Comparison of ENCODE assay signal across 13 mouse cellular contexts in genomic region chr12:73500689-73501326, GRCm38 (mm10). TPM values are rescaled to one million over a fixed set of nuclear protein-coding genes. Genes with fewer than 3 reads are reported as not detected.
A peak's percentile ranks its signal among the peaks of the same experiment; 100 is the strongest.
DNase-seq lines count a peak whose midpoint lies in the region; ATAC-seq lines count a peak whose summit lies in the region.
"Had no signal": no experiment of that assay in that cellular context is flagged by ENCODE, and none has a peak within 500 bp of the region (broad histone marks: within the 10 kb centered on the region; RNA-seq: fewer than 3 reads in every experiment).

No protein-coding gene starts in this region.

- no peaks in the 10 kb centered on the region for H3K36me3 ChIP-seq in forebrain, embryonic 15.5 days
- no peaks in the 10 kb centered on the region for H3K36me3 ChIP-seq in forebrain, embryonic 10.5 days (replicated peaks)
- no peaks in the 10 kb centered on the region for H3K36me3 ChIP-seq in hindbrain, embryonic 16.5 days (ENCODE audit: control insufficient read depth, insufficient read depth, low read length)
- H3K36me3 ChIP-seq in hindbrain, embryonic 11.5 days (ENCODE audit: control insufficient read depth, insufficient read depth, low read length), result no peaks in the 10 kb centered on the region
- H3K36me3 ChIP-seq in midbrain, embryonic 14.5 days (ENCODE audit: control insufficient read depth, insufficient read depth, low read length), result no peaks in the 10 kb centered on the region
- no peaks in the 10 kb centered on the region for H3K36me3 ChIP-seq in midbrain, embryonic 16.5 days (ENCODE audit: control insufficient read depth, insufficient read depth, low read length)
- no peaks in the 10 kb centered on the region for H3K36me3 ChIP-seq in limb, embryonic 13.5 days
- H3K36me3 ChIP-seq: embryonic facial prominence, embryonic 13.5 days; heart, embryonic 15.5 days; liver, embryonic 12.5 days had no signal

- 0 out of 2 replicates have a peak, but pooled peaks have one; percentile 26 for ATAC-seq in forebrain, embryonic 15.5 days (replicated peaks)
- ATAC-seq in hindbrain, embryonic 16.5 days, result 0 out of 2 replicates have a peak, but pooled peaks have one; percentile 27
- ATAC-seq in hindbrain, embryonic 11.5 days (ENCODE audit: low FRiP score), result no peak
- no peak for ATAC-seq in midbrain, embryonic 14.5 days (ENCODE audit: low FRiP score, low TSS enrichment)
- no peak for ATAC-seq in midbrain, embryonic 16.5 days
- peak; percentile 71 for ATAC-seq in limb, embryonic 13.5 days (ENCODE audit: low FRiP score, low read depth)
- ATAC-seq in cerebellum, adult (ENCODE audit: insufficient number of reproducible peaks, low FRiP score, low TSS enrichment), result no peak
- ATAC-seq: liver, embryonic 12.5 days had no signal

- H3K9me3 ChIP-seq in forebrain, embryonic 15.5 days, result no peaks in the 10 kb centered on the region
- H3K9me3 ChIP-seq in forebrain, embryonic 10.5 days, result no peaks in the 10 kb centered on the region
- H3K9me3 ChIP-seq in hindbrain, embryonic 16.5 days (ENCODE audit: control insufficient read depth, low read length), result no peaks in the 10 kb centered on the region
- no peaks in the 10 kb centered on the region for H3K9me3 ChIP-seq in hindbrain, embryonic 11.5 days (ENCODE audit: control insufficient read depth, low read length)
- no peaks in the 10 kb centered on the region for H3K9me3 ChIP-seq in midbrain, embryonic 14.5 days (ENCODE audit: control insufficient read depth, low read length)
- no peaks in the 10 kb centered on the region for H3K9me3 ChIP-seq in midbrain, embryonic 16.5 days (replicated peaks; ENCODE audit: control insufficient read depth, low read length, poor library complexity, severe bottlenecking)
- H3K9me3 ChIP-seq in limb, embryonic 13.5 days, result no peaks in the 10 kb centered on the region
- H3K9me3 ChIP-seq: embryonic facial prominence, embryonic 13.5 days; heart, embryonic 15.5 days; liver, embryonic 12.5 days had no signal

- no peaks in the 10 kb centered on the region for H3K27me3 ChIP-seq in forebrain, embryonic 15.5 days
- no peaks in the 10 kb centered on the region for H3K27me3 ChIP-seq in forebrain, embryonic 10.5 days (ENCODE audit: poor library complexity, severe bottlenecking)
- H3K27me3 ChIP-seq in hindbrain, embryonic 16.5 days (replicated peaks; ENCODE audit: control insufficient read depth, insufficient read depth, low read length), result no peaks in the 10 kb centered on the region
- no peaks in the 10 kb centered on the region for H3K27me3 ChIP-seq in hindbrain, embryonic 11.5 days (ENCODE audit: control insufficient read depth, insufficient read depth, low read length)
- no peaks in the 10 kb centered on the region for H3K27me3 ChIP-seq in midbrain, embryonic 14.5 days (ENCODE audit: control insufficient read depth, insufficient read depth, low read length)
- no peaks in the 10 kb centered on the region for H3K27me3 ChIP-seq in midbrain, embryonic 16.5 days (ENCODE audit: control insufficient read depth, insufficient read depth, low read depth, low read length)
- H3K27me3 ChIP-seq in limb, embryonic 13.5 days, result peaks cover 7% of the 10 kb centered on the region; the same call in 1 of the 2 replicates
- H3K27me3 ChIP-seq: heart, embryonic 15.5 days had no signal

- 59% methylated on average over 5 of the region's 5 CpGs for WGBS in forebrain, embryonic 15.5 days
- 87% methylated on average over 5 of the region's 5 CpGs for WGBS in forebrain, embryonic 10.5 days
- 52% methylated on average over 5 of the region's 5 CpGs for WGBS in hindbrain, embryonic 16.5 days
- 78% methylated on average over 5 of the region's 5 CpGs for WGBS in hindbrain, embryonic 11.5 days
- WGBS in midbrain, embryonic 14.5 days, result 66% methylated on average over 5 of the region's 5 CpGs
- WGBS in midbrain, embryonic 16.5 days, result 73% methylated on average over 5 of the region's 5 CpGs
- 14% methylated on average over 5 of the region's 5 CpGs for WGBS in limb, embryonic 13.5 days

- no peak overlapping the region for H3K4me3 ChIP-seq in forebrain, embryonic 15.5 days
- no peak overlapping the region for H3K4me3 ChIP-seq in forebrain, embryonic 10.5 days
- no peak overlapping the region for H3K4me3 ChIP-seq in hindbrain, embryonic 16.5 days (ENCODE audit: low read length)
- H3K4me3 ChIP-seq in hindbrain, embryonic 11.5 days (ENCODE audit: low read depth, low read length), result no peak overlapping the region
- no peak overlapping the region for H3K4me3 ChIP-seq in midbrain, embryonic 14.5 days (replicated peaks; ENCODE audit: low read depth, low read length)
- no peak overlapping the region for H3K4me3 ChIP-seq in midbrain, embryonic 16.5 days (ENCODE audit: low read depth, low read length)
- H3K4me3 ChIP-seq in limb, embryonic 13.5 days, result no peak overlapping the region
- H3K4me3 ChIP-seq: embryonic facial prominence, embryonic 13.5 days; heart, embryonic 15.5 days; liver, embryonic 12.5 days had no signal

- H3K9ac ChIP-seq in forebrain, embryonic 15.5 days (replicated peaks), result no peak overlapping the region
- H3K9ac ChIP-seq in hindbrain, embryonic 16.5 days (ENCODE audit: low read depth, low read length), result no peak overlapping the region
- no peak overlapping the region for H3K9ac ChIP-seq in hindbrain, embryonic 11.5 days (ENCODE audit: low read depth, low read length)
- H3K9ac ChIP-seq in midbrain, embryonic 14.5 days (replicated peaks; ENCODE audit: low read length), result no peak overlapping the region
- no peak overlapping the region for H3K9ac ChIP-seq in midbrain, embryonic 16.5 days (ENCODE audit: low read depth, low read length)
- H3K9ac ChIP-seq in limb, embryonic 13.5 days, result no peak overlapping the region
- H3K9ac ChIP-seq: embryonic facial prominence, embryonic 13.5 days; heart, embryonic 15.5 days; liver, embryonic 12.5 days had no signal

- DNase-seq in forebrain, embryonic 10.5 days (ENCODE audit: extremely low spot score, low spot score), result no peak
- no peak for DNase-seq in hindbrain, embryonic 11.5 days (ENCODE audit: low spot score)
- peak; percentile 17 for DNase-seq in midbrain, embryonic 14.5 days
- DNase-seq: cerebellum, postnatal 10 days; kidney, adult 2 months had no signal

- 0 out of 2 replicates have a peak, but pooled peaks cover 3% of the 10 kb centered on the region for H3K4me1 ChIP-seq in forebrain, embryonic 15.5 days
- no peaks in the 10 kb centered on the region for H3K4me1 ChIP-seq in forebrain, embryonic 10.5 days
- H3K4me1 ChIP-seq in hindbrain, embryonic 16.5 days (ENCODE audit: control insufficient read depth, insufficient read depth, low read depth, low read length), result no peaks in the 10 kb centered on the region; the same call in 1 of the 2 replicates
- no peaks in the 10 kb centered on the region for H3K4me1 ChIP-seq in hindbrain, embryonic 11.5 days (replicated peaks; ENCODE audit: control insufficient read depth, insufficient read depth, low read length)
- H3K4me1 ChIP-seq in midbrain, embryonic 14.5 days (ENCODE audit: control insufficient read depth, insufficient read depth, low read length), result no peaks in the 10 kb centered on the region
- H3K4me1 ChIP-seq in midbrain, embryonic 16.5 days (ENCODE audit: control insufficient read depth, insufficient read depth, low read length), result no peaks in the 10 kb centered on the region
- peaks cover 39% of the 10 kb centered on the region for H3K4me1 ChIP-seq in limb, embryonic 13.5 days
- H3K4me1 ChIP-seq: liver, embryonic 12.5 days had no signal

- H3K4me2 ChIP-seq in forebrain, embryonic 15.5 days (replicated peaks), result no peak overlapping the region
- no peak overlapping the region for H3K4me2 ChIP-seq in hindbrain, embryonic 16.5 days (ENCODE audit: low read length)
- H3K4me2 ChIP-seq in hindbrain, embryonic 11.5 days (replicated peaks; ENCODE audit: low read depth, low read length), result no peak overlapping the region
- no peak overlapping the region for H3K4me2 ChIP-seq in midbrain, embryonic 14.5 days (ENCODE audit: low read length)
- H3K4me2 ChIP-seq in midbrain, embryonic 16.5 days (ENCODE audit: low read length), result no peak overlapping the region
- no peak overlapping the region; the same call in 1 of the 2 replicates for H3K4me2 ChIP-seq in limb, embryonic 13.5 days (replicated peaks)
- H3K4me2 ChIP-seq: embryonic facial prominence, embryonic 13.5 days; heart, embryonic 15.5 days; liver, embryonic 12.5 days had no signal

- no peak overlapping the region for H3K27ac ChIP-seq in forebrain, embryonic 15.5 days (replicated peaks)
- no peak overlapping the region for H3K27ac ChIP-seq in forebrain, embryonic 10.5 days
- H3K27ac ChIP-seq in hindbrain, embryonic 16.5 days (ENCODE audit: low read depth, low read length), result no peak overlapping the region
- H3K27ac ChIP-seq in hindbrain, embryonic 11.5 days (ENCODE audit: low read depth, low read length), result no peak overlapping the region
- H3K27ac ChIP-seq in midbrain, embryonic 14.5 days (replicated peaks; ENCODE audit: low read depth, low read length), result no peak overlapping the region
- no peak overlapping the region for H3K27ac ChIP-seq in midbrain, embryonic 16.5 days (ENCODE audit: low read length)
- H3K27ac ChIP-seq in limb, embryonic 13.5 days, result peak overlapping the region; percentile 64
- H3K27ac ChIP-seq: embryonic facial prominence, embryonic 13.5 days; heart, embryonic 15.5 days; liver, embryonic 12.5 days had no signal

RNA-seq across cellular contexts. Expression of gene Tmem30b, which starts 45.4 kb away (rescaled TPM):
- polyA plus RNA-seq in forebrain, embryonic 15.5 days (2015; fragmentation: Nextera tagmentation; extraction: Ambion mirVana), result 0.19 and 0.22 TPM in 2 replicates
- polyA plus RNA-seq in forebrain, embryonic 10.5 days (2016; fragmentation: Nextera tagmentation; extraction: Ambion mirVana), result 3.8 and 5.0 TPM in 2 replicates
- 0.21 and 0.40 TPM in 2 replicates for polyA plus RNA-seq in hindbrain, embryonic 16.5 days (2015; fragmentation: Nextera tagmentation; extraction: Ambion mirVana)
- polyA plus RNA-seq in hindbrain, embryonic 11.5 days (2014; fragmentation: Nextera tagmentation; extraction: Ambion mirVana), result 3.1 and 3.3 TPM in 2 replicates
- 0.16 TPM in 1 of 2 replicates, not detected in the other for polyA plus RNA-seq in midbrain, embryonic 14.5 days (2014; fragmentation: Nextera tagmentation; extraction: Ambion mirVana)
- 0.18 and 0.37 TPM in 2 replicates for polyA plus RNA-seq in midbrain, embryonic 16.5 days (2015; fragmentation: Nextera tagmentation; extraction: Ambion mirVana)
- polyA plus RNA-seq in limb, embryonic 13.5 days (2015; fragmentation: Nextera tagmentation; extraction: Ambion mirVana), result 18.2 and 19.2 TPM in 2 replicates

Comparison
In these comparisons a context has a peak if more than half of its experiments do, and no peak if none do; other contexts are left out.
1. ATAC-seq: peak in forebrain, embryonic 15.5 days (single experiment), hindbrain, embryonic 16.5 days (single experiment) and limb, embryonic 13.5 days (single experiment); none in hindbrain, embryonic 11.5 days (single experiment), midbrain, embryonic 14.5 days (single experiment), midbrain, embryonic 16.5 days (single experiment) and cerebellum, adult (single experiment).